Mouse (Mus musculus) myocyte (in vitro differentiated cells): ENCODE data around the gene Rrnad1.

Source experiments
- MAX ChIP-seq: IDR thresholded peaks from one replicate; pipeline ENCODE4 v1.6.1; 2011; ENCODE audit warnings: low read depth, mild to moderate bottlenecking, control low read depth
- MYOD1 ChIP-seq, 3 experiments: IDR thresholded peaks; one replicate each; pipeline ENCODE4 v1.6.1; 2011; ENCODE audit warnings: control low read depth in 2 of 3, low read depth in 2 of 3, mild to moderate bottlenecking in 2 of 3, moderate library complexity in 1 of 3; ENCODE audit not compliant: insufficient read length in 2 of 3, control insufficient read depth in 1 of 3
- MYOG ChIP-seq, 3 experiments: IDR thresholded peaks; one replicate each; pipeline ENCODE4 v1.6.1; 2011; ENCODE audit warnings: control low read depth in 2 of 3, low read depth in 2 of 3, mild to moderate bottlenecking in 2 of 3; ENCODE audit not compliant: insufficient read length in 2 of 3, control insufficient read depth in 1 of 3, insufficient read depth in 1 of 3
- POLR2A ChIP-seq: IDR thresholded peaks from one replicate; pipeline ENCODE4 v1.6.1; 2011; ENCODE audit warnings: low read depth, mild to moderate bottlenecking, control low read depth, moderate library complexity; ENCODE audit not compliant: insufficient read length
- SRF ChIP-seq: IDR thresholded peaks from one replicate; pipeline ENCODE4 v1.6.1; 2011; ENCODE audit warnings: low read depth; ENCODE audit not compliant: control insufficient read depth, insufficient read length
- TCF3 ChIP-seq: IDR thresholded peaks from one replicate; pipeline ENCODE4 v1.6.1; 2011; ENCODE audit warnings: low read depth, control low read depth; ENCODE audit not compliant: insufficient read length

- TF ChIP-seq MAX (no peak), POLR2A (no peak), TCF3 (no peak), SRF (no peak), MYOG (IDR thresholded peaks at IDR 0.05; ENCODE audit: control insufficient read depth in 1 of 3, insufficient read depth in 1 of 3, insufficient read length in 2 of 3, low read depth in 2 of 3) (no peak), MYOD1 (IDR thresholded peaks at IDR 0.05; ENCODE audit: control insufficient read depth in 1 of 3, insufficient read length in 2 of 3, low read depth in 2 of 3) (no peak)
These were observed 17.0 kb downstream of the Rrnad1 start for GRCm38 (mm10) chr3:87913491-87913890.
